Mouse (Mus musculus): ENCODE results near the gene Dhh. TPM values are rescaled to one million over a fixed set of nuclear protein-coding genes. Genes with fewer than 3 reads are reported as not detected.
A peak's percentile ranks its signal among the peaks of the same experiment; 100 is the strongest.

The Dhh gene
- total RNA-seq, 4 experiments from 2014 or later: 0.12 to 0.39 (median 0.13) TPM; not detected in 1

GRCm38 (mm10) chr15:98916016-98916415 lies 17.7 kb upstream of the Dhh start:
- DNase-seq (ENCODE audit: low spot score in 2 of 2): no peak

DNA sequence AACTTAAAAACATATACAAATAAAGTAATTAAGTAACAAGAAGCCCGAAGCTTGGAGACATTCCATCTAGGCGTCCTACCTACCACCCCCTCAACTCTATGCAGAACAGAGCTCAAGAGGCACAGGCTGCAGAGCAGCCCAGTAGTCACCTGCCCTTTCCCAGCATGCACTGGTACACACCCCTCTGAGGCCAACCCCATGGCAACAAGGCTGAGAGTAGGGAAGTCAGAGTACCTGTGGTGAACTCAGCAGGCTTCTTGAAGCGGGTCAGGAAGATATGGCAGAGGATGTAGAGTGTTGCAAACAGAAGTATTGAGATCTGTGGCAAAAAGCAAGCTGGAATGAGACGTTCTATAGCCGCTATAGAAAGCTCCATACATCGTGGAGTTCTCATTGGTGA lies 16.6 kb upstream of the Dhh start:
- no peak for DNase-seq (ENCODE audit: low spot score in 2 of 2)

GRCm38 (mm10) chr15:98904692-98905091 lies 6.4 kb upstream of the Dhh start:
- DNase-seq (ENCODE audit: low spot score in 2 of 2): no peak

GRCm38 (mm10) chr15:98902600-98902999 lies 4.3 kb upstream of the Dhh start:
- no peak for DNase-seq (ENCODE audit: low spot score in 2 of 2)

DNA sequence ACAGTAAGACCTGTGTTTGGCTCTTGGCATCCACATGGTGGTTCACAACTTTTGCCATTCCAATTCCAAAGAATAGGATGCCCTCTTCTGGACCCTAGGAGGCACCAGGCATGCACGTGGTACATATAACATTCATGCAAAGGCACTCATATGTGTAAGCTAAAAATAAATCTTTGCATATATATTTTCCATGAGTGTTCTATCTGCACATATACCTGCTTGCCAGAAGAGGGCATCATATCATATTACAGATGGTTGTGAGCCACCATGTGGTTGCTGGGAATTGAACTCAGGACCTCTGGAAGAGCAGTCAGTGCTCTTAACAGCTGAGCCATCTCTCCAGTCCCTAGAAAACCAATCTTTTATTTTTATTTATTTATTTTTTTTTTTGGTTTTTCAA lies 3.2 kb upstream of the Dhh start:
- no peak for DNase-seq (ENCODE audit: low spot score in 2 of 2)

- no peak for DNase-seq (ENCODE audit: low spot score in 2 of 2)
These were observed 845 bp downstream of the Dhh start for GRCm38 (mm10) chr15:98897495-98897894.

DNA sequence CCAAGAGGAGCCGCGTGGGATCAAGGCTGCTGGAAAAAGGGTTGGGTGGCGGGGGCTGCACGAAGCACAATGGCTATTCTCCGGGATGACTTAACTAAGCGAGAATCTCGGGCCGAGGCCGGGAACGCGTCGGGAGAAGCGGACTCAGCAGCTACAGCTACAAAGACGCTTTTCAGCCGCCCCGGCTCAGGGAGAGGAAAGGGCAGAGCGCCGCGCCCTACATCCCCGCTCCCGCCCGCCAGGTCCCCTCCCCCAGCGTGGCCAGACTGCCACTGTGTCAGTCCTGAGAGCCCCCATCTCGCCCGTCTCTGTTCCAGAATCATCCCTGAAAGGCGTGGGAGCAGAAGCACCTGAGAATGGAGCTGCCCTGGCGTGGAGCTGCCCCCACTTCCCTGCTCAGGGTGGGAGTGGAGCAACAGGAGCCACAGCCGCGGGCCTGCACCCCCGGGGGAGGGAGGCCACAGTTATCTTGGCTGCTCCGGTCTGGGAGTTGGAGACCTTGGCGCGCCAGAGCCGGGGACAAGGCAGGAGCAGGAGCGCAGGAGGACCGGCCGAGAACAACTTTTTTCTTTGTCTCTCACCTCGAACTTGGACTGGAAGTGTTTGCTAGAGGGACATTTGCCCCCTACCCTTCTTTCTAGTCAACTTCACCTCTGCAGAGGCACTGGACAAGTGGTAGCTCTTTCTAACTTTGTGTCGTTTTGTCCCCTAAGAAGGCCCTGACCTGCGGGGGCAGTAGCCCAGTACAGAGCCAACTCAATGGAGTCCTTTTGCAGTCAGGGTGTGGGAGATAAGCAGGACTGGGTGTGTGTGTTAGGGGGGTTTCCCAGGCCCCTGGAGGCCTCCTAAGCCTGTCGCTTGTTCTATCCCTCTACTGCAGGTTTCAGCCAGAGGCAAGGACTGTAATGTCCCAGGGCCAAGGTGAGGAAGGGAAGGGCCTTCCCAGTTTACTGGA lies 2.4 kb downstream of the Dhh start:
- no peak for DNase-seq (ENCODE audit: low spot score in 2 of 2)

DNA sequence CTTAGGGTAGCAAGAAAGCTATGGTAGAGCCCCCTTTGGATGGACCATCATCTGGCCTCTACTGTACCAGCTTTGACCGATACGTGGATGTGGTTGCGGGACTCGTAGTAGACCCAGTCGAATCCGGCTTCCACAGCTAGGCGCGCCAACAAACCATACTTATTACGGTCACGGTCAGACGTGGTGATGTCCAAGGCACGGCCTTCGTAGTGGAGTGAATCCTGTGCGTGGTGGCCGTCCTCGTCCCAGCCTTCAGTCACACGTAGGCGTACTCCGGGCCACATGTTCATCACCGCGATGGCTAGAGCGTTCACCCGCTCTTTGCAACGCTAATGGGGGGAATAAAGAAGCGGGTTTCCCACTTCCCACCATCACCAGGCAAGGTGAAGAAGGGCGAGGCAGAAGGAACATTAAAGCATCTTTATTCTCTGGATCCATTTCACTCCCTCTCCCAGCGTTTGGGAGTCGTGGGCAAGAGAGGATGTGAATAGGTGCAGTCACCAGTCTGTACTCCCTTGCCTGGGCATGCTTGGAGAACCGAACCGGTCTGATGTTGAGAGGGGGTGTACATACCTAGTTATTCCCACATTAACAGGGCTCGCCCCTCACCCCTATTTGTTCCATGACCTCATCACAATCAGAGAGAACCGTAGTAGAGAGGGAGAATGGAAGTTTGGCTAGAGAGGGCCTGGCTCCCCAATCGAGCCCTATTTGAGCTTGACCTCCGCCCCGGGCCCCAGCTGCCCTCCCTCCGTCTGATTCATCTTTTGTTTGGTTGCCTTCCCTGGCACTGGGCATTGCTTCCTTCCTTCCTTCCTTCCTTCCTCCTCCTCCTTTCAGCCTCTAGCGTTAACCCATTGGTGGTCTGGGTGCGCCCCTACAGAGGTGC lies 3.4 kb downstream of the Dhh start:
- no peak for DNase-seq (ENCODE audit: low spot score in 2 of 2)

GRCm38 (mm10) chr15:98893940-98894745 lies 4.2 kb downstream of the Dhh start, which contains the start of gene Rhebl1:
Gene Rhebl1 (minus strand): TSS chr15:98894540.
- DNase-seq (ENCODE audit: low spot score in 2 of 2): peak in 1 of 2 experiments; percentile 40

GRCm38 (mm10) chr15:98893036-98893435 lies 5.3 kb downstream of the Dhh start:
- no peak for DNase-seq (ENCODE audit: low spot score in 2 of 2)

DNA sequence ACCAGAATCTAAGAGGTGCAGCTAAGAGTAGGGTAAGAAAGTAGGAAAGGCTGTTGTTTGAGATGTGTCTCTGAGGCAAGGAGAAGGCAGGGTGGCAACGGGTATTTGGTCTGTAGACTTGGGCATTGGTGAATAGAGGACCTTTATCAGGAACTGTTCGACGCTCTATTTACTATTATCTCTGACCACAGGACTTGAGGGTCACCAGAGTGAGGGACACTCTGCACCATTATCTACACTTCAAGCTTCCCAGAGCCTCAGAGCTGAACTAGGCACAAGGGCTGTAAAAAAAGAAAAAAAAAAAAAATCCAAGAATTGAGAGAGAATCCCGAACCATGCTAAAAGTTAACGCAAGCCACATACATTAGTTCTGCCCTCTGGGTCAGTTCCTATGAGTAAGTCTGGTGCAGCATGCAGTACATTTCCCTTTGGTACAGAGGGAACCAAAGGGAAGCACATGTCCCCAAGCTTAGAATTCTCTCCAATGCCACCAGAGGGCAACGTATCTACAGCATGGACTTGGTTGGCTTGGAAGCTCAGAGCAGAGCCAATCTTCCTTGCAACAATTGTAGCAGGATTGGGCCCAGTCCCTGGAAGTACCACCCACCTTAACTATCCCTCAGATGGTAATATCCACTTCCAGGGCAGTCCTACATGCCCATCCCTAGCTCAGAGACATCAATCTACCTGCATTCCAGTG lies 6.3 kb downstream of the Dhh start:
- DNase-seq (ENCODE audit: low spot score in 2 of 2): peak in 1 of 2 experiments; percentile 63

- no peak for DNase-seq (ENCODE audit: low spot score in 2 of 2)
These were observed 7.1 kb downstream of the Dhh start for GRCm38 (mm10) chr15:98891198-98891742.

- no peak for DNase-seq (ENCODE audit: low spot score in 2 of 2)
These were observed 10.8 kb downstream of the Dhh start for GRCm38 (mm10) chr15:98887526-98887925.

- no peak for DNase-seq (ENCODE audit: low spot score in 2 of 2)
These were observed 11.5 kb downstream of the Dhh start for GRCm38 (mm10) chr15:98886667-98887387.

- no peak for DNase-seq (ENCODE audit: low spot score in 2 of 2)
These were observed 14.2 kb downstream of the Dhh start for GRCm38 (mm10) chr15:98884106-98884505.

GRCm38 (mm10) chr15:98883661-98884060 lies 14.7 kb downstream of the Dhh start:
- no peak for DNase-seq (ENCODE audit: low spot score in 2 of 2)

DNA sequence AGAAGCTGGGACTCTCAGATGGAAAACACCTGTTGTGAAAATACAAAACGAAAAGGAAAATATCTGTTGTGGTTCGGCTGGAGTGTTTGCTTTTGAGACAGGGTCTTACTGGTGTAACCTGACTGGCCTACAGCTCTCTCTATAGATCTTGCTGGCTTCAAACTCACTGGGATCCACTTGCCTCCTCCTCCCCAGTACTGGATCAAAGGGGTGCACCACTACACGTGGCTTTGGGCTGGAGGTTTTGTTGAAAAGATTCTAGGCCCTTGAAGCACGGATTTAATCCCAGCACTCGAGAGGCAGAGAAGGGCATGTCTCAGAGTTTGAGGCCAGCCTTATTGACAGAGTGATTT lies 16.7 kb downstream of the Dhh start:
- no peak for DNase-seq (ENCODE audit: low spot score in 2 of 2)

DNA sequence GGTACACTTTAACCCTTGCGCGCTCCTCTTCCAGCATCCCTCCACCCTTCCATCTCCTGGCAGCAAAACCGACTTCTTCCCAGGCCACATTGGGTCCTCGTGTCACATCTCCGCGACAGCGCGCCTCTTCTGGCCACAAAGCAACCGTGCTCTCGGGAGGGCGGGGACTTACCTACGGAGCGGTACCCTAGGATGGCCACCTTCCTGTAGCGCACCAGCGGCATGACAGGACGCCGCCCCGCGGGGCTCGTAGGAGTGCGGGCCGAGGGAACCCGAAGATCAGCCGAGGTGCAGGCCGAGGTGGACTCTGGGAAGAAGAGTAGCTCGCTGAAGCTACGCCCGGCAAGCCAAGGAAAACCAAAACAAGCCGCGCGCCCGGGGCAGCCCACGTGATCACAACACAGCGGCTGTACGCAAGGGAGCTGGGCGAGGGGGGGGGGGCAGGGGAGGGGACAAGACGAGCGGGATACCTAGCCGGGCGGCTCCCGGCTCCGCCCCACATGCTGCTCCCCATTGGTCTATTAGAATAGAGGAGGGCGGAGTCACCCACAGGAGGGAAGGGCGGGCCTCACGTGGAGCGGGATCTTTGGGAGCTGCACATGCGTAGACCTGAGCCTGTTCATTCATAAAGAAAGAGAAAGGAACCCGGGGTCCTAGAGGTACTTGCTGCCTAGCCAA lies 17.2 kb downstream of the Dhh start:
- DNase-seq (ENCODE audit: low spot score in 2 of 2): peak; percentile 76 to 95

DNA sequence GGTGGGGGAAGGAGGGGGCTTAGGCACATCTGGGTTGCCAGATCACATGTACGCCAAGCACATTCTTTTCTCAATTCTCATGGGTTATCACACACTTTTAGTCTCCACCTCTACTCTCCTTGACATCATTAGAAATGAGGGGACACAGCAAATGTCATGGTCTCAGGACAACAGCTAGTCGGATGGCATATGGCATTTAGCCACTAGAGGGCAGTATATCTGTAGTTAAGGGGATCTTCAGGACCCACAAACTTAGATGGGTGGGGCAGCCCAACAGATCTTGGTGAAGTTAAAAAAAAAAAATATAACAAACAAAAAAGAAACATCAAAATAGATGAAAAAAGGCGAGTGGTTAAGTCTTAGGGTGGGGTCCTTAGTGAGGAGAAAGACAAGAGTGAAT lies 21.0 kb downstream of the Dhh start:
- DNase-seq (ENCODE audit: low spot score in 2 of 2): no peak

All from left cerebral cortex, adult 8-10 months (tissue).